Mouse (Mus musculus): Measurements from ENCODE around the gene Shox2.

GRCm38 (mm10) chr3:66922436-66922835 lies 59.1 kb downstream of the Shox2 start:
- TF ChIP-seq CTCF (IDR thresholded peaks at IDR 0.05; ENCODE audit: low read depth, low read length) (no peak), TAL1 (conservative IDR thresholded peaks at IDR 0.05; ENCODE audit: low read depth, low read length) (no peak), GATA1 (IDR thresholded peaks at IDR 0.05; ENCODE audit: borderline replicate concordance, low read length) (no peak)
